Mouse (Mus musculus): ENCODE results near the gene Mvb12b. TPM values are rescaled to one million over a fixed set of nuclear protein-coding genes. Genes with fewer than 3 reads are reported as not detected.

Gene Mvb12b
- total and polyA plus RNA-seq, 2 experiments from 2014 or later: 68.1 to 155 TPM

DNA sequence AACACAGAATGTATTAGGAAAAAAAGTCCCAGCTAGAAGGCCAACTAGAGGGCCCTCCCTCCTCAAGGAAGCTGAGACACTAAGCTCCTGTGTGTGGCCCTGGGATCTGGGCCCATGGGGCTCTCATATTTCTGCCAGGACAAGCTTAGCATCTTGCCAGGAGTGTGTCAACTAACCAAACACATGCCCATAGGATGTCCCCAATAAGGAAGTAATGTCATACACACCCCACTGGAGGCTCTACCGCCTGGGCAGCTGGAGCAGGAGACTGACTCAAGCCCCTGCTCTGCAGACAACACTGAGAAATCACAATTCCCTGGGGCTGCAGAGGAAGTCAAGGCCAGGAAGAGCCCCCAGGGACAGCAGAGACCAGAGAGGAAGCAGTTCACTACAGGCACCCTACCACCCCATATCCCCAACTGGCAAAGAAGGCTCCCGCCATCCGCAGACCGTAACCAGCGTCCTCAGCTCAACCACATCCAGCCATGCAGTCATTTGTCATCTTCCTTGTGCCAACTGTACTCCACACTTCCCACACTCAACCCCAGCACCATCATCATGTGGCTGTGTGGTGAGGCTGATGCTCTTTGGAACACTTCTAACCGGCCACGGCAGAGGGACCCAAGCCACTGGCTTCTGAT is 3.0 kb downstream of the Mvb12b start:
- ATAC-seq (ENCODE audit: low FRiP score) (no peak), DNase-seq (ENCODE audit: low spot score) (no peak)
- WGBS: 80% methylated on average over 7 of the region's 7 CpGs
- no peak for TF ChIP-seq CTCF (IDR thresholded peaks at IDR 0.05)
- no peaks in the 10 kb centered on the region for H3K27me3 ChIP-seq (ENCODE audit: insufficient read depth, low read length)
- no peak overlapping the region for H3K27ac ChIP-seq (ENCODE audit: low read depth, low read length)
- 0 out of 2 replicates have a peak overlapping the region, but pooled peaks have one; percentile 20 for H3K9ac ChIP-seq (replicated peaks; ENCODE audit: low read length, poor library complexity, severe bottlenecking)
- H3K4me2 ChIP-seq (ENCODE audit: low read depth, low read length, poor library complexity, severe bottlenecking): peak overlapping the region; percentile 93; the same call in 1 of the 2 replicates
- no peaks in the 10 kb centered on the region for H3K9me3 ChIP-seq (ENCODE audit: low read length)
- 0 out of 2 replicates have a peak, but pooled peaks cover 3% of the 10 kb centered on the region for H3K36me3 ChIP-seq (ENCODE audit: insufficient read depth, low read length)
- H3K4me1 ChIP-seq (ENCODE audit: insufficient read depth, low read length): peaks cover 19% of the 10 kb centered on the region; the same call in 1 of the 2 replicates
- H3K4me3 ChIP-seq (ENCODE audit: low read depth, low read length): no peak overlapping the region

DNA sequence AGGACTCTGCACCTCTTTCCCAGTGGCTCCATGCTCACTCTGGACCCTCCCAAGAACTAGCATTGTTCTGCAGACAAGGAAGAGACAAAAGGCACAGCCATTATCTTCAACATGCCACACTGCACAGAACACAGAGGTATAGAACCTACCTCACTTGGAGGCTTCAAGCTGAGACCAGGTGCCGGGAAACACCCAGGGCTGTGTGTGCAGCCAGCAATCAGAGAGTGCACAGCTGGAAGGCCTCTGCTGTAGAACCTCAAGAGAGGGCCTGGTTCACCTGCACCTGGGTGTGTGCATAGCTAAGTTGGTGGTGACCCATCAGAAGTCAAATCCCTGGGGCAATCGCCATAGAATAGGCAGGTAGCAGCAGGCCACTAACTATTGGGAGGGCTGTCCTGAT is 8.5 kb downstream of the Mvb12b start:
- 74% methylated on average over 2 of the region's 2 CpGs for whole genome bisulfite sequencing
- H3K27me3 ChIP-seq (ENCODE audit: insufficient read depth, low read length): no peaks in the 10 kb centered on the region
- H3K27ac ChIP-seq (ENCODE audit: low read depth, low read length): peak overlapping the region; percentile 1; the same call in 1 of the 2 replicates
- TF ChIP-seq CTCF (IDR thresholded peaks at IDR 0.05): no peak
- no peaks in the 10 kb centered on the region for H3K9me3 ChIP-seq (ENCODE audit: low read length)
- no peak overlapping the region for H3K9ac ChIP-seq (replicated peaks; ENCODE audit: low read length, poor library complexity, severe bottlenecking)
- H3K4me3 ChIP-seq (ENCODE audit: low read depth, low read length): no peak overlapping the region
- peaks cover 3% of the 10 kb centered on the region; the same call in 1 of the 2 replicates for H3K36me3 ChIP-seq (ENCODE audit: insufficient read depth, low read length)
- ATAC-seq (ENCODE audit: low FRiP score) (no peak), DNase-seq (ENCODE audit: low spot score) (no peak)
- H3K4me2 ChIP-seq (ENCODE audit: low read depth, low read length, poor library complexity, severe bottlenecking): no peak overlapping the region
- H3K4me1 ChIP-seq (ENCODE audit: insufficient read depth, low read length): peaks cover 32% of the 10 kb centered on the region

DNA sequence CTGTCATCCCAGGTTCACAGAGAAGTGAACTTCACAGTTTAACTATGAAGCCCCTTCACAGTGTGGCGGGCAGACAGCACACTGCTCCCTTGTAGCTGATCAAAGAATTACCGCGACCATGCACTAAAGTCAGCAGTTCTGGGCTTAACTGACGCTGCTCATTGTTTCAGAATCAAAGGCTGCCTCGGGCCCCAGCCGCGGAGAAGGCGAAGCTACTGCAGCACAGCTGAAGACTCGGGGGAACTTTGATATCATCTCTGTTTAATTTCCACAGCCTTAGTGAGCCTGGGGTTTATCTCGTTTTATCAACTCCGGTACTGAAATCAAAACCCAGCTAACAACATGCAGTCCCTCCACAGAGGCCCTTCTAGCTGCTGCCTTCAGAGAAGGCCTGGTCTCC is 9.3 kb downstream of the Mvb12b start:
- ATAC-seq (ENCODE audit: low FRiP score) (no peak), DNase-seq (ENCODE audit: low spot score) (no peak)
- Histone ChIP-seq H3K27me3 (ENCODE audit: insufficient read depth, low read length) (no peaks in the 10 kb centered on the region), H3K27ac (ENCODE audit: low read depth, low read length) (peak overlapping the region; percentile 94), H3K4me3 (ENCODE audit: low read depth, low read length) (no peak overlapping the region), H3K4me1 (ENCODE audit: insufficient read depth, low read length) (peaks cover 32% of the 10 kb centered on the region), H3K9ac (replicated peaks; ENCODE audit: low read length, poor library complexity, severe bottlenecking) (no peak overlapping the region), H3K9me3 (ENCODE audit: low read length) (no peaks in the 10 kb centered on the region), H3K36me3 (ENCODE audit: insufficient read depth, low read length) (peaks cover 9% of the 10 kb centered on the region), H3K4me2 (ENCODE audit: low read depth, low read length, poor library complexity, severe bottlenecking) (no peak overlapping the region)
- WGBS: 5% methylated on average over 11 of the region's 11 CpGs
- no peak for TF ChIP-seq CTCF (IDR thresholded peaks at IDR 0.05)

DNA sequence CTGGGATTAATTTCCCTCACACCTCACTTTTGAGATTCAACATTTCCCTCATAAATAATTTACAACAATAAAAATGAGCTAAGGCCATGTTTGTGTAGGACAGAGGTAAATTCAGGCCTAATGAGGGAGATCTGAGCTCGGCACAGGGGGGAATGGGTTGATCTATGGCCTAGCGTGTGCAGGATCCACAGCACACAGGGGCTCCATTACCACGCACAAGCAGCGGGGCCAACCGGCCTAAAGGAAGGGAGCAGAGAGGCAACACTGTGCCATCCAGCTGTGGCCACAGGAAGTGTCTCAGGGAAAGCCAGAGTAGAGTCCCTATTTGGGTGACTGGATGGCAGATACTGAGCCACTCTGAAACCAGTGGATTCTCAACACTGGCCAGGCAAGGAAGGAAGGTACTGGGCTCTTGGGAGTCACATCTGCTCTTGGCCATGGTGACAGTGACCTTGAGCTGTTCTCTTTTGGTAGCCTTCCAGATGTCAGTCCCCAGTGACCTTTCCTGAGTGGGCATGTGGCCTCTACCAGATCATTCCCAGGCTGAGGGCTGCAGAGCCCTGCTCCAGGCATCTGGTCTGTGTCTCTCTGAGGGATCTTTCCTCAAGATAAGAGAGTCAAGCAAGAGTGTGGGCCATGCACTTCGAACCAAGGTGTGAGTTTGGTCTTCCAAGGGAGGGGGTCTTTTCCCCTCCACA is 9.9 kb downstream of the Mvb12b start:
- Histone ChIP-seq H3K4me2 (ENCODE audit: low read depth, low read length, poor library complexity, severe bottlenecking) (no peak overlapping the region), H3K36me3 (ENCODE audit: insufficient read depth, low read length) (peaks cover 15% of the 10 kb centered on the region), H3K9me3 (ENCODE audit: low read length) (no peaks in the 10 kb centered on the region), H3K4me1 (ENCODE audit: insufficient read depth, low read length) (peaks cover 32% of the 10 kb centered on the region), H3K9ac (replicated peaks; ENCODE audit: low read length, poor library complexity, severe bottlenecking) (no peak overlapping the region), H3K4me3 (ENCODE audit: low read depth, low read length) (no peak overlapping the region), H3K27me3 (ENCODE audit: insufficient read depth, low read length) (no peaks in the 10 kb centered on the region), H3K27ac (ENCODE audit: low read depth, low read length) (peak overlapping the region; percentile 94)
- ATAC-seq (ENCODE audit: low FRiP score) (no peak), DNase-seq (ENCODE audit: low spot score) (no peak)
- TF ChIP-seq CTCF (IDR thresholded peaks at IDR 0.05): no peak
- 71% methylated on average over 6 of the region's 6 CpGs for WGBS

DNA sequence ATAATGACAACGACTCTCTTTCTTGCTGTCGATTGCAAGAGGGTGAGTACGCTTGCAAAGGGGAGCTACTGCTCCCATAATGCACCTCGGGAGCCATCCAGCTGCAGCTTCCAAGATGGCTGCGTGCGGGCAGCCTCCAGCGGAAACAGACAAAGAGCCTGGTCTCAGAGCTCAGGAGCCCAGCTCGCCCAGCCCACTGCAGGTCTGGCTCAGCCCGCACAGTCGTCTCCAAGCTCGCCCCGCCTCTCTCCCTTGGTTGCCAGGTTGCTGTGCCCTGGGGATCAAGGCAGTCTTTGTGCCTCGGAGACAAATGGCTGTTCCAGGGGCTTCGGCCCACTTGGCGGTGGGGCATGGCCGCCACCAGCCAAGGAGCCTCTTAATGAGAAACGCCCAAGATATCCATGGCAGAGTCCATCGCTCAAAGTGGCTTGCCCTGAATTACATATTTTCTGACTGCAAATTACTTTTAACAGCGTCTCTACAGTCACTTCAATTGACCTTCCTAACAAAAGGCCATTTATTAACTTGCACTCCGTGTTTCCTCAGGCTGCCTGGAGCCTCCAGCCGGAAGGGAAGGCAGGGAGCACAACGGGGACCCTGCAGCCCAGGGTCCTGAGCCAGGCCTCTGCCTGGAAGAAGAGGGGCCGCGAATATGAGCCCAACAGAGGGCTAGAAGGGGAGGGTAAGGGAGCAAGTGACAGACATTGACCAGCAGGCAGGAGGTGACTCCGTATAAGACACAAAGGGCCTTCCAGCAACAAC is 11.0 kb downstream of the Mvb12b start:
- H3K36me3 ChIP-seq (ENCODE audit: insufficient read depth, low read length): peaks cover 21% of the 10 kb centered on the region
- WGBS: 6% methylated on average over 25 of the region's 25 CpGs
- 0 out of 2 replicates have a peak overlapping the region, but pooled peaks have one; percentile 20 for H3K4me2 ChIP-seq (ENCODE audit: low read depth, low read length, poor library complexity, severe bottlenecking)
- H3K4me3 ChIP-seq (ENCODE audit: low read depth, low read length): no peak overlapping the region
- no peaks in the 10 kb centered on the region for H3K9me3 ChIP-seq (ENCODE audit: low read length)
- DNase-seq (ENCODE audit: low spot score) (peak; percentile 93), ATAC-seq (ENCODE audit: low FRiP score) (peak; percentile 90)
- H3K27me3 ChIP-seq (ENCODE audit: insufficient read depth, low read length): no peaks in the 10 kb centered on the region
- TF ChIP-seq CTCF (IDR thresholded peaks at IDR 0.05): no peak
- peak overlapping the region; percentile 94 for H3K27ac ChIP-seq (ENCODE audit: low read depth, low read length)
- peaks cover 32% of the 10 kb centered on the region for H3K4me1 ChIP-seq (ENCODE audit: insufficient read depth, low read length)
- H3K9ac ChIP-seq (replicated peaks; ENCODE audit: low read length, poor library complexity, severe bottlenecking): peak overlapping the region; percentile 46

All from midbrain, postnatal 0 days (tissue).